Mouse (Mus musculus): ENCODE data around the gene Zscan26. TPM values are rescaled to one million over a fixed set of nuclear protein-coding genes. Genes with fewer than 3 reads are reported as not detected.

Zscan26 gene
- total and polyA plus RNA-seq, 3 experiments, result 14.2 to 20.9 (median 14.8) TPM

- dilution Hi-C loops (cut with MboI; ENCODE audit: extremely low pct_ligation_motif_present, extremely low pct_unique_long_range_greater_than_20kb, low sequenced_read_pairs), result no loop called here
Observed at GRCm38 (mm10) chr13:21423301-21423700, 30.2 kb downstream of the Zscan26 start.

DNA sequence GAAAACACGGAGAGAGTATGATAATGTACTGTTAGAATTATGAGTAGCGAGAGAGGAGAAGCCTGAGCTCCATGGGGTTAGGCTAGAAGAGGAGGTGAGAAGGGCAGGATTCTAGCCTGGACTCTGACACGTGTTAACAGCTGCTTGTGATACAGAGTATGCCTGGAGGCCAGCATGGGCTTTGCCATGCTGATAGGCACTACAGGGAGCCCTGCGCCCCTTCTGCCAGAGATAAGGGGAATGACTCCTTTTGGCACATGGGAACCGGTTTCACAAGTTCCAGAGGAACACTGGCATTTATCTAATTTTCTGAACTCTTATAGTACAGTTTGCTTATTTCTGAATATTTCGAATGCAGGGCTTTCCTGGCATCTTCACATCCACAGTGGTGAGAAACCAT is 34.7 kb downstream of the Zscan26 start:
- H3K4me3 ChIP-seq (replicated peaks in 1 of 3; ENCODE audit: low read depth in 2 of 3, low read length in 2 of 3, poor library complexity in 1 of 3), result no peak overlapping the region
- H3K4me1 ChIP-seq (ENCODE audit: control insufficient read depth in 1 of 2, insufficient read depth in 2 of 2), result peaks cover 5 to 15% of the 10 kb centered on the region in 2 experiments
- peaks cover 0 to 2% of the 10 kb centered on the region in 2 experiments for H3K36me3 ChIP-seq (replicated peaks in 1 of 2; ENCODE audit: control insufficient read depth in 1 of 2, insufficient read depth in 1 of 2, low read length in 1 of 2)
- H3K9me3 ChIP-seq (replicated peaks; ENCODE audit: low read length), result no peaks in the 10 kb centered on the region
- H3K4me2 ChIP-seq (ENCODE audit: insufficient read depth, low read depth, poor library complexity, severe bottlenecking), result no peak overlapping the region
- in situ Hi-C loops (cut with MboI; ENCODE audit: low pct_ligation_motif_present, low pct_unique_long_range_greater_than_20kb, low sequenced_read_pairs), result loop anchor here (25.0 kb wide), 1 partner anchor 593 kb away; the partner anchor contains the start of gene Prss16
- DNase-seq (ENCODE audit: extremely low read depth), result no peak
- no peaks in the 10 kb centered on the region for H3K27me3 ChIP-seq (replicated peaks)
- dilution Hi-C loops (cut with MboI; ENCODE audit: extremely low pct_ligation_motif_present, extremely low pct_unique_long_range_greater_than_20kb, low sequenced_read_pairs), result no loop called here
- no peak overlapping the region for H3K27ac ChIP-seq (ENCODE audit: insufficient read depth, low read depth)
- TF ChIP-seq EP300 (IDR thresholded peaks at IDR 0.05; ENCODE audit: low read length) (no peak), MAFK (IDR thresholded peaks at IDR 0.05; ENCODE audit: insufficient replicate concordance, low read length) (no peak), ELF1 (IDR thresholded peaks at IDR 0.05; ENCODE audit: low read depth, low read length) (no peak), JUN (IDR thresholded peaks at IDR 0.05; ENCODE audit: insufficient read depth, low read depth, low read length) (no peak), GABPA (IDR thresholded peaks at IDR 0.05; ENCODE audit: insufficient replicate concordance, low read depth, low read length) (no peak), RCOR1 (conservative IDR thresholded peaks at IDR 0.05; ENCODE audit: low read depth, low read length) (no peak), MEF2A (IDR thresholded peaks at IDR 0.05; ENCODE audit: borderline replicate concordance, low read depth, low read length) (no peak), UBTF (IDR thresholded peaks at IDR 0.05; ENCODE audit: low read depth, low read length) (no peak), KAT2A (IDR thresholded peaks at IDR 0.05; ENCODE audit: insufficient replicate concordance, low read length) (no peak), NRF1 (IDR thresholded peaks at IDR 0.05; ENCODE audit: low read depth, low read length) (no peak), SIN3A (IDR thresholded peaks at IDR 0.05; ENCODE audit: low read length) (no peak), CHD2 (IDR thresholded peaks at IDR 0.05; ENCODE audit: low read length) (no peak), PAX5 (IDR thresholded peaks at IDR 0.05; ENCODE audit: low read length) (no peak), USF1 (IDR thresholded peaks at IDR 0.05; ENCODE audit: low read depth, low read length) (no peak)
- H3K79me2 ChIP-seq (replicated peaks; ENCODE audit: control insufficient read depth, extremely low read depth, insufficient read depth, poor library complexity, severe bottlenecking), result no peaks in the 10 kb centered on the region
- no peak overlapping the region for H3K9ac ChIP-seq (ENCODE audit: insufficient read depth, low read depth)

More at GRCm38 (mm10) chr13:21423301-21423700, 30.2 kb downstream of the Zscan26 start:
- no peak overlapping the region for H3K9ac ChIP-seq (ENCODE audit: insufficient read depth, low read depth)
- H3K27ac ChIP-seq (ENCODE audit: insufficient read depth, low read depth), result no peak overlapping the region
- no peaks in the 10 kb centered on the region for H3K9me3 ChIP-seq (replicated peaks; ENCODE audit: low read length)
- H3K4me2 ChIP-seq (ENCODE audit: insufficient read depth, low read depth, poor library complexity, severe bottlenecking), result no peak overlapping the region
- in situ Hi-C loops (cut with MboI; ENCODE audit: low pct_ligation_motif_present, low pct_unique_long_range_greater_than_20kb, low sequenced_read_pairs), result loop anchor here (25.0 kb wide), 1 partner anchor 589 kb away; the partner anchor contains the start of gene Prss16
- no peak for DNase-seq (ENCODE audit: extremely low read depth)
- H3K27me3 ChIP-seq (replicated peaks), result no peaks in the 10 kb centered on the region
- H3K4me3 ChIP-seq (replicated peaks in 1 of 3; ENCODE audit: low read depth in 2 of 3, low read length in 2 of 3, poor library complexity in 1 of 3), result no peak overlapping the region
- H3K4me1 ChIP-seq (ENCODE audit: control insufficient read depth in 1 of 2, insufficient read depth in 2 of 2), result no peaks in the 10 kb centered on the region
- peaks cover 0 to 6% of the 10 kb centered on the region in 2 experiments for H3K36me3 ChIP-seq (replicated peaks in 1 of 2; ENCODE audit: control insufficient read depth in 1 of 2, insufficient read depth in 1 of 2, low read length in 1 of 2)
- TF ChIP-seq JUND (conservative IDR thresholded peaks at IDR 0.05; ENCODE audit: low read depth, low read length) (no peak), NELFE (IDR thresholded peaks at IDR 0.05; ENCODE audit: low read depth, low read length) (no peak), ZC3H11A (IDR thresholded peaks at IDR 0.05; ENCODE audit: low read depth, low read length) (no peak), JUN (IDR thresholded peaks at IDR 0.05; ENCODE audit: insufficient read depth, low read depth, low read length) (no peak), ZKSCAN1 (IDR thresholded peaks at IDR 0.05; ENCODE audit: borderline replicate concordance, low read depth, low read length) (no peak), MAX (IDR thresholded peaks at IDR 0.05; ENCODE audit: low read length) (no peak), USF2 (conservative IDR thresholded peaks at IDR 0.05; ENCODE audit: low read depth, low read length) (no peak), SIN3A (IDR thresholded peaks at IDR 0.05; ENCODE audit: low read length) (no peak), CTCF (conservative IDR thresholded peaks at IDR 0.05 in 1 of 2, IDR thresholded peaks at IDR 0.05 in 1 of 2; ENCODE audit: low read depth in 2 of 2, low read length in 2 of 2) (no peak)
- no peaks in the 10 kb centered on the region for H3K79me2 ChIP-seq (replicated peaks; ENCODE audit: control insufficient read depth, extremely low read depth, insufficient read depth, poor library complexity, severe bottlenecking)
